Mouse (Mus musculus) retina, adult 2 months (tissue): ENCODE measurements at regions not wholly inside any gene's neighbourhood (a gene's known extent, or its start where the extent isn't known, plus 50 kb on each side); places are given as distances from the start of the nearest gene placed in this dataset.
A peak's percentile ranks its signal among the peaks of the same experiment; 100 is the strongest.

Experiments
- DNase-seq: peaks from one replicate; pipeline ENCODE4 v3.0.0-alpha.2; 2012; ENCODE audit warnings: low read depth, low spot score

DNA sequence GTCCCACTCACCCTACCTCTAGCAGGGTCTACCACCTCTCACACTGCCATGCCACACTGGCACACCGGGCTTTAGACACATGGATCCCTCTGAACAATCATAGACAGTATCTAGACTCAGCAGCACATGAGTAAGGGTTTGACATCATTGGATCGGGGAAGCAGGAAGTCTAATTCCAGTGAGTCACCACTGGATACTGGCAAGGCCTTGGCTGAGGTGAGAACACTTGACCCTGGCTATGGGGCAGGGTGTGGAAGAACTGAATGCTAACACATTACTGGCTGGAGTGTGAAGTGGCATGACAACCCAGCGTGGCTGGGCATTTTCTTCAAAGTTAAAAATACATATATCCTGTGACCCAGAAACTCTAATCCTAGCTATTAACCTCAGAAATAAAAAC, 114.4 kb downstream of the H2afy start:
- DNase-seq, result no peak

- no peak for DNase-seq
Observed at GRCm38 (mm10) chr13:56014006-56014405, 122.2 kb downstream of the H2afy start.

DNA sequence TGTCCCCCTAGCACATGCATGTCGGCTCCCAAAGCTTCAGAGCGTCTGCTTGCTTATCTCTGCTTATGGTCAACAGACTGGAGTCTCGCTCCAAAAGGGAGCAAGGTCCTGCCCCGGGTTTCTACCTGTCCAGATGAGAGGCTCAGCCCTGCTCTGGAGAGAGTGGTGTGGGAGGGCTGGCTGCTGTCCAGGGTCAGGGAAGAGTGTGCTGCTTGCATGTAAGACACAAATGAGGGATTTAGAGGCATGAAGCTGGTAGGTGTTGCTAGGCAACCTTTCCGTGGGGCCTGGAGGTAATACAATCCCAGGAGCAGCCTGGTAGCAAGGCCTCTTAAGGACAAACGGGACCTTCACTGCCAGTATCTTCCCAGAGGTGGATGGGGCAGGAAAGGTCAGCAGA, 125.7 kb downstream of the H2afy start:
- no peak for DNase-seq

- DNase-seq, result no peak
Observed at GRCm38 (mm10) chr13:56006827-56007226, 129.3 kb downstream of the H2afy start.

DNA sequence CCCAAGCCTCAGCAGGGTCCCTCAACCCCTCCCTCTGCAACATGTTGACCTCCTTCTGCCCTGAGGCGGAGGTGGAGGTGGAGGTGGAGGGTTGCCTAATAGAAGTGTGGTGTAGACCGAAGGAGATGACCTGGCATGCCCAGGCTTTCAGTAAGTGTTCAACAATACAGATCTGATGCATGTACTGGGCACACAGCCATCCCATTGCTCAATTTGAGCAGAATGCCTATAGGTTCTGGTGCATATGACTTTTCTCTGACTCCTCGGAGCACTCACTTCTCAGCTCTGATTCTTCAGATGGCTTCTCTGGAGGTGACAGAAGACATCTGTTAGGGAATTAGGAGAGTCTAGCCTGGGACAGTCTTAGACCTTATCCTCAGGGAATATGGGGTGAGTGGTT, 130.4 kb downstream of the H2afy start:
- DNase-seq, result no peak

- peak; percentile 16 for DNase-seq
Observed at GRCm38 (mm10) chr13:56003724-56004393, 132.3 kb downstream of the H2afy start.

GRCm38 (mm10) chr13:55995255-55995654, 140.9 kb downstream of the H2afy start:
- DNase-seq, result no peak

- DNase-seq, result no peak
Observed at GRCm38 (mm10) chr13:55994460-55994859, 141.7 kb downstream of the H2afy start.

- DNase-seq, result no peak
Observed at GRCm38 (mm10) chr13:55992699-55993098, 143.5 kb downstream of the H2afy start.

GRCm38 (mm10) chr13:55991216-55991615, 144.9 kb downstream of the H2afy start:
- no peak for DNase-seq

DNA sequence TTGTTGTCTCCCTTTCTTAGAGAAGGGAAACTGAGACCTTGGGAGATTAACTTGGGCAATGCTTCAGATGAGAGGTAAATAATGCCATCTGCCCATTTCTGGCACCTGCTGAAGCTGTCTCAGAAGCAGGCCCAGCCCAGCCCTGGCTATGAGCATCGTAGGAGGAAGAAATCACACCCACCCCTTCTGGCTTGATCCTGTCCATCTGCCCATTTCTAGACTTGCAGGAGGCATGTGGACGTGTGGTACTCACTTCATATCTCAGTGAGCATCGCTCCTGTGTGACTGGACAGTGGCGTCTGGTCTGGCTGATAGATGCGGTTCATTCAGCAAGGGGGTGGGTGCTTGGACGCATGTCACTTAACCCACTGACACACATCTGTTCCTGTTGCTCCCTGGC, 146.0 kb downstream of the H2afy start:
- no peak for DNase-seq

GRCm38 (mm10) chr13:55989401-55989800, 146.8 kb downstream of the H2afy start:
- no peak for DNase-seq

DNA sequence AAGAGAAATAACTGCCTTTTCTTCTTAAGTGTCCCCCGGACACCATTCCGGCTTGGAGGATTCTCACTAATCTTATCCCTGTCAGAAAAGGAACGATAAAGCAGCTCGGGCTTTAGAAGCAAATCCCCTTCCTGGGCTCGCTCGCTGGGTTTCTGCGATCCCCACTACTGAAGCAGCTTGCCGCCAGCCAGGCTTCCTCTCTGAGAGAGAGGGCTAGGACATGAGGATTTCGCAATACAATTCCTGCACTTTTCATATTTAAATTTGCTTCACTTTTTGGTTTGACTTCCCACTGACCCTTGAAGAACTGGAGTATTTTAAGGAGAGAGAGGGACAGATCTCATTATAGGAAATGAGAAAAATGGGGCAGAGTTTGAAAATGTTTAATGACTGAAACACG, 149.4 kb upstream of the Pitx1 start:
- DNase-seq, result no peak

DNA sequence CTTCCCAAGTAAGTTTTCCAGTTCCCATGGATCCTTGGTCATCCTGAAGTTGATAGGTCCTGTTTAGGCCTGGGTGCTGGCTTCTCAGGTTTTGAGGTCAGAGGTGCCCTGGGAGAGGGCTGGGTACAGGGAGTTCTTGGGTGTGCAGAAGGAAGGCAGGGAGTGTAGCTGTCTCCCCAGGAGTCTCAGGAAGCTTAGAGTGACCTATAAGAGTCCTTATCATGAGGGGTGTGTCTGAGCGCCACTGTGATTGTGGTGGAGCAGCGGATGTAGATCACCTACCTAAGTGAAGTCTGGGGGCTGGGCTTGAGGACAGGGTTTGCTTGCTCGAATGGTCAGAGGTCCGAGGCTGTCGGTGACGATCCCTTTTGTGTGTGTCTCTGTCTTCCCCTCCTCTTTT, 148.8 kb upstream of the Pitx1 start:
- no peak for DNase-seq

DNA sequence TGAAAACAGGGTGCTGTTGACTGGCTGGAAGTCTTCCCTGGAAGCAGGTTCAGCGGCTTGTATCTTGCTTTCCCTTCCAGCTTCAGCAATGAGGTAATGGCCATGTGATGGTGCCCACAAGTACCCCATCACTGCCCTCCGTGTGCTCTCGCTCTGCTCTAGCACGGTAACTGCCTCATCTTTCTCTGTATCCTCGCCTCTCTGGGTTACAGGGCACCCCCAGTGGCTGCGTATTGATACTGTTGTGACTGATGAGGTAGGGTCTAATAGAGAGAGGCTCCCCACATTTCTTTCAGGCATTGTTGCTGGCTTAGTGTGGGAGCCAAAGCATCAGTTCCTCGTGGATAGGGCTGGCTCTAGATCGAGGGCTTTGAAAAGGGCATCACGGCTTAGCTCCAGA, 147.9 kb upstream of the Pitx1 start:
- DNase-seq, result no peak

- DNase-seq, result no peak
Observed at GRCm38 (mm10) chr13:55981041-55981440, 145.0 kb upstream of the Pitx1 start.

DNA sequence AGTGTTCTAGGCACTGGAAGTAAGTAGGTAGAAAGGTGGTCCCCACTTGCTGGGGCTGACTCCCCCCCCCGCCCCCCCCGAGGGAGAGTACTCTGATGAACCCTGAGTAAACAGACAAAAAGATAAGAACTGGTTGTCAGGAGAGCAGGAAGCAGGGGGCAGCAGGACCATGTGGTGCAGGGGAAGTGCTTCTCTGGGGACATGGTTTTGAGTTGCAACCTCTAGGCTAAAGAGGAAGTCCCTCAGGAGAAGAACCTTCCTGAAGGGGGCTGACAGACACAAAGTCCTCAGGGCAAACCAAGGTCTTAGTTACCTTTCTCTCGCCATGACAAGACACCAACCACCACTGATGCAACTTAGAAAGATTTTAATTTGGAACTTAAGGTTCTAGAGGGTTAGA, 141.9 kb upstream of the Pitx1 start:
- no peak for DNase-seq

GRCm38 (mm10) chr13:55976911-55977381, 141.0 kb upstream of the Pitx1 start:
- DNase-seq, result no peak

- DNase-seq, result no peak
Observed at GRCm38 (mm10) chr13:55974105-55974504, 138.1 kb upstream of the Pitx1 start.

DNA sequence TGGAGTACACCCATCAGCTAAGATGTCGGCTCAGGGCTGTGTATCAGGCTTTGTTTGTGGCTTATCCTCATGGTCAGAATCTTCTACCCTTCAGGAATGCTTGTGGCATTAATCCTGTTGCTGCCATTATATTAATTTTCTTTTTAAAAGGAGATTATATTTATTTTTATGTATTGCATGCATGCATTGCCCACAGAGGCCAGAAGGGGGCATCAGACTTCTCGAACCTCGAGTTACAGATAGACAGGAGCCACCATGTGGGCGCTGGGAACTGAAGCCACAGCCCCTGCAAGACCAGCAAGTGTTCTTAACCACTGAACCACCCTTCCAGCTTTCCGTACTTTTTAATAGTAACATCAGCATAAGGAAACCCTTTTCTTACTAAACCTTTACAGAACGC, 134.7 kb upstream of the Pitx1 start:
- DNase-seq, result no peak

DNA sequence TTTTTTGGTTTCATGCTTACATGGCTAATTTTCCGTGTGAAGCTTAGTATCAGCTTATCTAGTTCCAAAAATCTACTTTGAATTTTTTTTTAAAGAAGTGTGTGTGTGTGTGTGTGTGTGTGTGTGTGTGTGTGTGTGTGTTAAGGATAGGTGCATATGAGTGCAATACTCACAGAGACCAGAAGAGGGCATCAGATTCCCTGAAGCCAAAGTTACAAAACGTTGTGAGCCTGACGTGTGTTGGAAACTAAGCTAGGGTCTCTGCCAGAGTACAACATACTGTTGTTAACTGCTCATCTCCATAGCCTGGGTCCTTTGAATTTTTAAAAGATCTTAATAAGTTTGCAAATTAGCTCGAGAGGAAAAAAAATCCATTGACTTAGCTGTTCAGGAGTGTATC, 133.5 kb upstream of the Pitx1 start:
- DNase-seq, result no peak

- DNase-seq, result no peak
Observed at GRCm38 (mm10) chr13:55967151-55967550, 131.2 kb upstream of the Pitx1 start.

- no peak for DNase-seq
Observed at GRCm38 (mm10) chr13:55963005-55963620, 127.1 kb upstream of the Pitx1 start.
